Mouse (Mus musculus): Measurements from ENCODE around the gene Tmem151b. TPM values are rescaled to one million over a fixed set of nuclear protein-coding genes. Genes with fewer than 3 reads are reported as not detected.
A peak's percentile ranks its signal among the peaks of the same experiment; 100 is the strongest.

Tmem151b gene
- total and polyA plus RNA-seq, 2 experiments: 0.01 TPM; not detected in 1

- peak overlapping the region; percentile 61 for H3K4me3 ChIP-seq (ENCODE audit: insufficient read depth, low read depth, low read length)
- peaks cover 26% of the 10 kb centered on the region for H3K4me1 ChIP-seq (ENCODE audit: control insufficient read depth, insufficient read depth, low read length)
- no peaks in the 10 kb centered on the region for H3K36me3 ChIP-seq (ENCODE audit: control insufficient read depth, insufficient read depth, low read length)
- peaks cover 31% of the 10 kb centered on the region; the same call in 1 of the 2 replicates for H3K79me2 ChIP-seq (ENCODE audit: control insufficient read depth, insufficient read depth, low read length)
- peak overlapping the region; percentile 92 for H3K27ac ChIP-seq (replicated peaks; ENCODE audit: insufficient read depth, low read depth, low read length)
- TF ChIP-seq CTCF (IDR thresholded peaks at IDR 0.05; ENCODE audit: low read depth, low read length): no peak
- 14% methylated on average over 23 of the region's 23 CpGs for WGBS
- no peak for DNase-seq (ENCODE audit: extremely low read depth, low read depth, low spot score)
- peak overlapping the region; percentile 95 for H3K9ac ChIP-seq (ENCODE audit: low read depth, low read length)
- H3K27me3 ChIP-seq (ENCODE audit: control insufficient read depth, insufficient read depth, low read length): no peaks in the 10 kb centered on the region
Measured at GRCm38 (mm10) chr17:45595736-45596390, 46.4 kb upstream of the Tmem151b start.

- DNase-seq (ENCODE audit: extremely low read depth, low read depth, low spot score): no peak
- peak overlapping the region; percentile 95 for H3K9ac ChIP-seq (ENCODE audit: low read depth, low read length)
- no peaks in the 10 kb centered on the region for H3K27me3 ChIP-seq (ENCODE audit: control insufficient read depth, insufficient read depth, low read length)
- WGBS: under 1% methylated on average over 58 of the region's 58 CpGs
- H3K36me3 ChIP-seq (ENCODE audit: control insufficient read depth, insufficient read depth, low read length): no peaks in the 10 kb centered on the region
- peak overlapping the region; percentile 61 for H3K4me3 ChIP-seq (ENCODE audit: insufficient read depth, low read depth, low read length)
- TF ChIP-seq CTCF (IDR thresholded peaks at IDR 0.05; ENCODE audit: low read depth, low read length) (no peak), POLR2A (IDR thresholded peaks at IDR 0.05; ENCODE audit: extremely low read depth, insufficient read depth, low read length) (peak; percentile 72)
- H3K4me1 ChIP-seq (ENCODE audit: control insufficient read depth, insufficient read depth, low read length): peaks cover 33% of the 10 kb centered on the region
- peaks cover 31% of the 10 kb centered on the region; the same call in 1 of the 2 replicates for H3K79me2 ChIP-seq (ENCODE audit: control insufficient read depth, insufficient read depth, low read length)
- H3K27ac ChIP-seq (replicated peaks; ENCODE audit: insufficient read depth, low read depth, low read length): peak overlapping the region; percentile 98
Measured at GRCm38 (mm10) chr17:45594881-45595735, 45.6 kb upstream of the Tmem151b start.

- peak overlapping the region; percentile 98 for H3K27ac ChIP-seq (replicated peaks; ENCODE audit: insufficient read depth, low read depth, low read length)
- WGBS: 33% methylated on average over 8 of the region's 8 CpGs
- H3K27me3 ChIP-seq (ENCODE audit: control insufficient read depth, insufficient read depth, low read length): no peaks in the 10 kb centered on the region
- TF ChIP-seq POLR2A (IDR thresholded peaks at IDR 0.05; ENCODE audit: extremely low read depth, insufficient read depth, low read length) (no peak), CTCF (IDR thresholded peaks at IDR 0.05; ENCODE audit: low read depth, low read length) (no peak)
- peaks cover 31% of the 10 kb centered on the region; the same call in 1 of the 2 replicates for H3K79me2 ChIP-seq (ENCODE audit: control insufficient read depth, insufficient read depth, low read length)
- no peak for DNase-seq (ENCODE audit: extremely low read depth, low read depth, low spot score)
- no peaks in the 10 kb centered on the region for H3K36me3 ChIP-seq (ENCODE audit: control insufficient read depth, insufficient read depth, low read length)
- H3K4me1 ChIP-seq (ENCODE audit: control insufficient read depth, insufficient read depth, low read length): peaks cover 37% of the 10 kb centered on the region
- H3K9ac ChIP-seq (ENCODE audit: low read depth, low read length): peak overlapping the region; percentile 95
- H3K4me3 ChIP-seq (ENCODE audit: insufficient read depth, low read depth, low read length): peak overlapping the region; percentile 61
Measured at GRCm38 (mm10) chr17:45594195-45594594, 44.7 kb upstream of the Tmem151b start.

- H3K9ac ChIP-seq (ENCODE audit: low read depth, low read length): peak overlapping the region; percentile 95
- TF ChIP-seq POLR2A (IDR thresholded peaks at IDR 0.05; ENCODE audit: extremely low read depth, insufficient read depth, low read length) (peak; percentile 80; the same call in 1 of the 2 replicates), CTCF (IDR thresholded peaks at IDR 0.05; ENCODE audit: low read depth, low read length) (peak; percentile 66)
- H3K4me3 ChIP-seq (ENCODE audit: insufficient read depth, low read depth, low read length): peak overlapping the region; percentile 61
- WGBS: 14% methylated on average over 8 of the region's 8 CpGs
- DNase-seq (ENCODE audit: extremely low read depth, low read depth, low spot score): peak; percentile 90
- peaks cover 31% of the 10 kb centered on the region; the same call in 1 of the 2 replicates for H3K79me2 ChIP-seq (ENCODE audit: control insufficient read depth, insufficient read depth, low read length)
- peak overlapping the region; percentile 98 for H3K27ac ChIP-seq (replicated peaks; ENCODE audit: insufficient read depth, low read depth, low read length)
- peaks cover 5% of the 10 kb centered on the region; the same call in 1 of the 2 replicates for H3K36me3 ChIP-seq (ENCODE audit: control insufficient read depth, insufficient read depth, low read length)
- H3K27me3 ChIP-seq (ENCODE audit: control insufficient read depth, insufficient read depth, low read length): no peaks in the 10 kb centered on the region
- H3K4me1 ChIP-seq (ENCODE audit: control insufficient read depth, insufficient read depth, low read length): peaks cover 44% of the 10 kb centered on the region
Measured at GRCm38 (mm10) chr17:45593479-45593878, 44.0 kb upstream of the Tmem151b start.

- H3K27me3 ChIP-seq (ENCODE audit: control insufficient read depth, insufficient read depth, low read length): no peaks in the 10 kb centered on the region
- peaks cover 31% of the 10 kb centered on the region; the same call in 1 of the 2 replicates for H3K79me2 ChIP-seq (ENCODE audit: control insufficient read depth, insufficient read depth, low read length)
- peak overlapping the region; percentile 61 for H3K4me3 ChIP-seq (ENCODE audit: insufficient read depth, low read depth, low read length)
- whole genome bisulfite sequencing: 5% methylated on average over 8 of the region's 8 CpGs
- H3K9ac ChIP-seq (ENCODE audit: low read depth, low read length): peak overlapping the region; percentile 95
- peaks cover 11% of the 10 kb centered on the region; the same call in 1 of the 2 replicates for H3K36me3 ChIP-seq (ENCODE audit: control insufficient read depth, insufficient read depth, low read length)
- peak; percentile 58 for DNase-seq (ENCODE audit: extremely low read depth, low read depth, low spot score)
- TF ChIP-seq CTCF (IDR thresholded peaks at IDR 0.05; ENCODE audit: low read depth, low read length) (no peak), POLR2A (IDR thresholded peaks at IDR 0.05; ENCODE audit: extremely low read depth, insufficient read depth, low read length) (0 out of 2 replicates have a peak, but pooled peaks have one; percentile 12)
- H3K27ac ChIP-seq (replicated peaks; ENCODE audit: insufficient read depth, low read depth, low read length): peak overlapping the region; percentile 98
- peaks cover 45% of the 10 kb centered on the region for H3K4me1 ChIP-seq (ENCODE audit: control insufficient read depth, insufficient read depth, low read length)
Measured at GRCm38 (mm10) chr17:45592606-45593431, 43.3 kb upstream of the Tmem151b start.

All from liver, adult 2 months (tissue).